ENCODE assay signal across 8 mouse cellular contexts in genomic region chr7:4460576-4461434, GRCm38 (mm10). TPM values are rescaled to one million over a fixed set of nuclear protein-coding genes. Genes with fewer than 3 reads are reported as not detected.
DNase-seq lines count a peak whose midpoint lies in the region; ATAC-seq lines count a peak whose summit lies in the region.

Eps8l1 (plus strand) TSS chr7:4460674.

- no peaks in the 10 kb centered on the region for H3K27me3 ChIP-seq in kidney, embryonic 15.5 days
- H3K27me3 ChIP-seq in limb, embryonic 13.5 days = no peaks in the 10 kb centered on the region
- H3K27me3 ChIP-seq in midbrain, embryonic 16.5 days (ENCODE audit: control insufficient read depth, insufficient read depth, low read depth, low read length) = 0 out of 2 replicates have a peak, but pooled peaks cover 4% of the 10 kb centered on the region

- no peaks in the 10 kb centered on the region for H3K36me3 ChIP-seq in kidney, embryonic 15.5 days
- H3K36me3 ChIP-seq in limb, embryonic 13.5 days = no peaks in the 10 kb centered on the region
- no peaks in the 10 kb centered on the region for H3K36me3 ChIP-seq in midbrain, embryonic 16.5 days (ENCODE audit: control insufficient read depth, insufficient read depth, low read length)

- peak within 1 kb of the TSS; percentile 22 for H3K4me2 ChIP-seq in kidney, embryonic 15.5 days
- peak within 1 kb of the TSS; percentile 52 for H3K4me2 ChIP-seq in limb, embryonic 13.5 days (replicated peaks)
- peak within 1 kb of the TSS; percentile 47 for H3K4me2 ChIP-seq in midbrain, embryonic 16.5 days (ENCODE audit: low read length)

- peak within 1 kb of the TSS; percentile 32 for H3K4me3 ChIP-seq in kidney, embryonic 15.5 days (replicated peaks)
- peak within 1 kb of the TSS; percentile 34 for H3K4me3 ChIP-seq in limb, embryonic 13.5 days
- peak within 1 kb of the TSS; percentile 23 for H3K4me3 ChIP-seq in midbrain, embryonic 16.5 days (ENCODE audit: low read depth, low read length)

- peaks cover 15% of the 10 kb centered on the region; the same call in 1 of the 2 replicates for H3K4me1 ChIP-seq in kidney, embryonic 15.5 days
- H3K4me1 ChIP-seq in limb, embryonic 13.5 days = no peaks in the 10 kb centered on the region
- no peaks in the 10 kb centered on the region for H3K4me1 ChIP-seq in midbrain, embryonic 16.5 days (ENCODE audit: control insufficient read depth, insufficient read depth, low read length)

- WGBS in kidney, embryonic 15.5 days = 63% methylated on average over 15 of the region's 16 CpGs
- WGBS in limb, embryonic 13.5 days = 72% methylated on average over 13 of the region's 16 CpGs
- 63% methylated on average over 13 of the region's 16 CpGs for WGBS in midbrain, embryonic 16.5 days

- peak within 1 kb of the TSS; percentile 46 for H3K27ac ChIP-seq in kidney, embryonic 15.5 days
- H3K27ac ChIP-seq in limb, embryonic 13.5 days = peak within 1 kb of the TSS; percentile 52
- no peak within 1 kb of the TSS for H3K27ac ChIP-seq in midbrain, embryonic 16.5 days (ENCODE audit: low read length)

- H3K9me3 ChIP-seq in kidney, embryonic 15.5 days (replicated peaks) = no peaks in the 10 kb centered on the region
- no peaks in the 10 kb centered on the region for H3K9me3 ChIP-seq in limb, embryonic 13.5 days
- no peaks in the 10 kb centered on the region for H3K9me3 ChIP-seq in midbrain, embryonic 16.5 days (replicated peaks; ENCODE audit: control insufficient read depth, low read length, poor library complexity, severe bottlenecking)

- ATAC-seq in kidney, embryonic 15.5 days (replicated peaks; ENCODE audit: low FRiP score) = peak; percentile 34; the same call in 1 of the 2 replicates
- ATAC-seq in erythroblast, adult 5-6 weeks (replicated peaks; ENCODE audit: low FRiP score, poor library complexity, severe bottlenecking) = peak; percentile 82
- 0 out of 2 replicates have a peak, but pooled peaks have one; percentile 36 for ATAC-seq in limb, embryonic 13.5 days (ENCODE audit: low FRiP score, low read depth)
- ATAC-seq in midbrain, embryonic 16.5 days = peak; percentile 48

- peak within 1 kb of the TSS; percentile 30 for H3K9ac ChIP-seq in kidney, embryonic 15.5 days
- H3K9ac ChIP-seq in limb, embryonic 13.5 days = peak within 1 kb of the TSS; percentile 53
- H3K9ac ChIP-seq in midbrain, embryonic 16.5 days (ENCODE audit: low read depth, low read length) = no peak within 1 kb of the TSS

- DNase-seq in kidney, adult 9 months = no peak
- no peak for DNase-seq in adrenal gland, adult (ENCODE audit: inconsistent age in 2 of 2, low spot score in 1 of 2)
- DNase-seq in right cerebral cortex, postnatal 4 days = no peak
- no peak for DNase-seq in adrenal gland, adult 18-20 months (ENCODE audit: low spot score in 2 of 2)

RNA-seq across cellular contexts. Expression of gene Eps8l1, which starts in this region (rescaled TPM):
- 8.9 and 9.0 TPM in 2 replicates for polyA plus RNA-seq in kidney, embryonic 15.5 days (2015; fragmentation: Nextera tagmentation; extraction: Ambion mirVana)
- 17.1 and 19.4 TPM in 2 replicates for total RNA-seq in erythroblast, adult 5-6 weeks (2015; ENCODE audit: low replicate concordance)
- 36.6 and 47.0 TPM in 2 replicates for total RNA-seq in erythroblast, adult 5-6 weeks (2017; ENCODE audit: low replicate concordance)
- polyA plus RNA-seq in limb, embryonic 13.5 days (2015; fragmentation: Nextera tagmentation; extraction: Ambion mirVana) = 5.9 and 6.3 TPM in 2 replicates
- 12.8 TPM in 2 replicates for polyA plus RNA-seq in midbrain, embryonic 16.5 days (2015; fragmentation: Nextera tagmentation; extraction: Ambion mirVana)
- 1 to 10 TPM; 2.6 to 3.0 TPM for total RNA-seq in adrenal gland, adult 18-20 months (2021)

Comparison
In these comparisons a context has a peak if more than half of its experiments do, and no peak if none do; other contexts are left out.
1. RNA of gene Eps8l1 (total RNA-seq): 17.1 to 47.0 TPM in erythroblast, adult 5-6 weeks; 2.6 to 3.0 TPM in adrenal gland, adult 18-20 months; every median in the first group is over 4 times any median in the second.
2. Peak in every context shown above with its lines, with median percentiles within 50 percentile points of each other: ATAC-seq, H3K4me2 ChIP-seq and H3K4me3 ChIP-seq.